Mouse (Mus musculus) brain, embryonic 14.5 days (tissue): ENCODE data around the gene Rnf111.

ENCODE experiments used
- CTCF ChIP-seq: fragments of 200-500 bp; IDR thresholded peaks from 2 replicates; pipeline ENCODE4 v1.5.1; 2012; ENCODE audit warnings: inconsistent platforms, mild to moderate bottlenecking, moderate library complexity, borderline replicate concordance; ENCODE audit not compliant: insufficient read depth, insufficient read length; ENCODE audit errors: extremely low read depth
- POLR2A ChIP-seq: fragments of 200-500 bp; IDR thresholded peaks from 2 replicates; pipeline ENCODE4 v1.6.1; 2012; ENCODE audit warnings: mild to moderate bottlenecking, inconsistent platforms, borderline replicate concordance; ENCODE audit not compliant: poor library complexity, insufficient read depth, insufficient read length, severe bottlenecking; ENCODE audit errors: extremely low read depth

DNA sequence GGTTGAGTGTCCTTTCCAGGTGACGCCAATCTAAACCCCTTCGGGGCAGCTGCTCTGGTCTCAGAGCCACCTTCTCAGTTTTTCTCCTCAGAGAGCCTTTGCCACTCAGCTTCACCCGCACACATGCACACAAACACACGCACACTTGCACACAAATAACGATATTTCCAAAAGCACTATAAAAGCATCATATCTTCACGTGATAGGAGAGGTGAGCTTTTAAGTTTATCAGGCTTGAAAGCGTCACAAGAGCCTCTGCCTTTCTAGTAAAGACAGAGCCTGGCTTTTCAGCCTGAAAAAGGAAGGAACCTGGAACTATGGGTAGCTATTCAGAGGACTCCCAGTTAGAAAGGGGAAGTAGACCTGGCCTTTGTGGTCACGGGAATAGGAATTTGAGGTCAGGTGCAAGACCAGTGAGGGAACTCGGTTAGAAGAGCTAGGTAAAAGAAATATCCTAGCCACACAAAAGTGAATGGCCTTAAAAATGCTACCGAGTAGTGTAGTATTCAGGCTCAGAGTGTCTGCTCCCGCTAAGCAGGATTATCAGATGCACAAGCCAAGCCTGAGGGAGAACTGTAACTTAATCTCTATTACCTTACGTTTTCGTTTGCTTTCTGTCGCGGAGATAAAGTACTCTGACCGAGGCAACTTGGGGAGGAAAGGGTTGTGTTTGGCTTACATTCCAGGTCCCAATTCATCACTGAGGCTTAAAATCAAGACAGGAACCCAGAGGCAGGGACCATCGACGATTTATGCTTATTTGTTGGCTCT lies 118.4 kb downstream of the Rnf111 start:
- no peak for TF ChIP-seq CTCF
- no peak for TF ChIP-seq POLR2A
